Mouse (Mus musculus): ENCODE data around the gene Dnase1l3. TPM values are rescaled to one million over a fixed set of nuclear protein-coding genes. Genes with fewer than 3 reads are reported as not detected.

Gene Dnase1l3
- polyA plus RNA-seq, 1 experiment from 2014 or later = 0.14 TPM

DNA sequence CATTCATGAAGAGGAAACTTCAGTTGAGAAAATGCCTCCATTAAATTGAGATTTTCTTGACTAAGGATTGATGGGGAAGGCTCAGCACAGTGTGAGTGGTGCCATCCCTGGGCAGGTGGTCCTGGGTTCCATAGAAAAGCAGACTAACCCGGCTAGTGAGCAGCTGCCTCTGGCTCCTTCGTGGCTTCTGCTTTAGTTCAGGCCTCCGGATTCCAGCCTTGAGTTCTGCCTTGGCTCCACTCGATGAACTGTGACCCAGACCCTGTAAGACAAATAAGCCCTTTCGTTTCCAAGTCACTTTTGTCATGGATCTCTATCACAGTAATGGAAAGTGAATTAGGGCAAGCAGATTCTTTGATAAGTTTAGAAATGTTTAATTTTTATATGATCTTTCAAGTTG lies 40.2 kb upstream of the Dnase1l3 start:
- Histone ChIP-seq H3K27me3 (ENCODE audit: control insufficient read depth, insufficient read depth, low read length) (no peaks in the 10 kb centered on the region), H3K9me3 (ENCODE audit: control insufficient read depth, low read length) (no peaks in the 10 kb centered on the region), H3K4me1 (ENCODE audit: control insufficient read depth, insufficient read depth, low read length) (no peaks in the 10 kb centered on the region), H3K9ac (ENCODE audit: low read depth, low read length) (no peak overlapping the region), H3K36me3 (ENCODE audit: control insufficient read depth, insufficient read depth, low read length) (no peaks in the 10 kb centered on the region), H3K4me3 (ENCODE audit: low read length) (no peak overlapping the region), H3K4me2 (replicated peaks; ENCODE audit: low read depth, low read length) (no peak overlapping the region), H3K27ac (ENCODE audit: low read depth, low read length) (no peak overlapping the region)
- 54% methylated on average over 5 of the region's 5 CpGs for WGBS
- no peak for ATAC-seq (ENCODE audit: low FRiP score, low TSS enrichment)

DNA sequence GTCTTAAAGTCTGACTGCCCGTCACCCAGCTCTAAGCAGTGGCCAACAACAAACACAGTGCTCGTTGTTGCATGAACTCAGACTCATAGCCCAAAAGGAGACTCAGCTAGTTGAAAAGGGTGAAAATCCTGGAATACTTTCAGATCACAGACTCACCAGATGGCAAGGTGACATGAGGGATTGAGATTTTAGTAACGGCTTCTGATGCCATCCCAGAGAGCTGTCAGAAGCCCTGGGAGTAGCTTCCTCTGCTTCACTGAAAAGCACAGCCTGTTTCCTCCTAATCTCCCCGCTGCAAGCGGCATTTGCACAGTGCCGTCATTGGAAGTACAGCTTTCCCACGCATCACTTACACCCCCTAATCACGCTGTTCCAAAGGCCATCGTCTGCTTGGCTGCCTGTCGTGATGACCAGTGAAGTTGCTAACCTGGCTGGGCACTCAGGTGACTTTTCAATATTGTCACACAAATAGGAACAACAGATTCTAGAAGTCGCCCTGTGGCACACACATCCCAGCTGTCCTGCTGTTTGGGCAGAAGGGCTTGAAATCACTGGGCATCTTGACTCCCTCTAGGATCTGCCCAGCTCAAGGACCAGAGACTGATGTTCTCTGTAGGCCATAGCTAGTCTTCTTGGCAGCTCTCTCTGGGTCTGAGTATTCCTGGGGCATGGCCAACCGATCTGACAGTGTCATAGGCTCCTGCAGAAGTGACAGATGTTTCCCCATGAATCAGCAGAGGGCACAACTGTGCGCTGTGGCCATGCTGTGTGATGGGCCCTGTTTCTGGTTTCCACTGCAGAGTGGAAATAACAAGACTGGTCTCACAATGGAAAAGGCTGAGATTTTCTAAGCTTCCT lies 37.9 kb upstream of the Dnase1l3 start:
- Histone ChIP-seq H3K27me3 (ENCODE audit: control insufficient read depth, insufficient read depth, low read length) (no peaks in the 10 kb centered on the region), H3K9ac (ENCODE audit: low read depth, low read length) (no peak overlapping the region), H3K4me2 (replicated peaks; ENCODE audit: low read depth, low read length) (no peak overlapping the region), H3K4me1 (ENCODE audit: control insufficient read depth, insufficient read depth, low read length) (no peaks in the 10 kb centered on the region), H3K36me3 (ENCODE audit: control insufficient read depth, insufficient read depth, low read length) (no peaks in the 10 kb centered on the region), H3K27ac (ENCODE audit: low read depth, low read length) (no peak overlapping the region), H3K4me3 (ENCODE audit: low read length) (no peak overlapping the region), H3K9me3 (ENCODE audit: control insufficient read depth, low read length) (no peaks in the 10 kb centered on the region)
- 72% methylated on average over 13 of the region's 13 CpGs for WGBS
- no peak for ATAC-seq (ENCODE audit: low FRiP score, low TSS enrichment)

DNA sequence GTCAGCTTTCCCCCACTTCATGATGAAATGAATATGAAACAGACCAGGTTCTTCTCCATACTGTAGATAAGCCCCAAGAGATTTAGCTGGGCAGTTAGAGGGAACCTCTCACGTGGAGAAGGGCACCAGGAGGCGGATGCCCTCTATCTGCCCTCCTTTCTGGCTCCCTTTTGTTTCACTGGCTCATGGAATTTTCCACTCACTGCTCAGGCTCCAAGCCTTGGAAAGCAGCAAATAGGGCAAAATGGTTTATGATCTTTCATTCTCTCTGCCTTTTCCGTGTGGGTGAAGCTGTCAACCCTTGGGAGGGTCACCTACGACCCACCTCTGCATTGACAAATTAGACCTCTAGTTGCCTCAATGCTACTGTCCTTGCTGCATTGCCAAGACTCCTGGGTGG lies 36.2 kb upstream of the Dnase1l3 start:
- Histone ChIP-seq H3K27me3 (ENCODE audit: control insufficient read depth, insufficient read depth, low read length) (no peaks in the 10 kb centered on the region), H3K36me3 (ENCODE audit: control insufficient read depth, insufficient read depth, low read length) (no peaks in the 10 kb centered on the region), H3K9ac (ENCODE audit: low read depth, low read length) (no peak overlapping the region), H3K27ac (ENCODE audit: low read depth, low read length) (no peak overlapping the region), H3K4me2 (replicated peaks; ENCODE audit: low read depth, low read length) (no peak overlapping the region), H3K4me3 (ENCODE audit: low read length) (no peak overlapping the region), H3K4me1 (ENCODE audit: control insufficient read depth, insufficient read depth, low read length) (no peaks in the 10 kb centered on the region), H3K9me3 (ENCODE audit: control insufficient read depth, low read length) (no peaks in the 10 kb centered on the region)
- 56% methylated on average over 4 of the region's 4 CpGs for whole genome bisulfite sequencing
- no peak for ATAC-seq (ENCODE audit: low FRiP score, low TSS enrichment)

DNA sequence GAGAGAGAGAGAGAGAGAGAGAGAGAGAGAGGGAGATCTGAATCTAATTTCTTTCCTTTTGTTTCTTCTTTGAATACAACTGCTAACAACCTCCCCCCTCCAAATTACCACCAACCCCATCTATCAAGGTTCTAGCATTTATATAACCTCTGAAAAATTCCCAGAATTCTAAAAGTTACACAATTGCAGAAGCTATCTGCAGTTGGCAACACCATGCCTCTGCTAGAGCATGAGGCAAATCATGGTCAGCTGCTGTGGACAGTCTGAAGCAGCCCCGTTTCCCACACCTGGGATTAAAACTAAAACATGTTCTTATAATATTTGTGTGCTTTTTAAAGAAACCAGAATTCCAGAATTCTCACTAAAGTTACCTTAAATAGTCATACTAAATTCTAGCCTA lies 35.4 kb upstream of the Dnase1l3 start:
- ATAC-seq (ENCODE audit: low FRiP score, low TSS enrichment) = no peak
- Histone ChIP-seq H3K36me3 (ENCODE audit: control insufficient read depth, insufficient read depth, low read length) (no peaks in the 10 kb centered on the region), H3K4me2 (replicated peaks; ENCODE audit: low read depth, low read length) (no peak overlapping the region), H3K27me3 (ENCODE audit: control insufficient read depth, insufficient read depth, low read length) (no peaks in the 10 kb centered on the region), H3K9ac (ENCODE audit: low read depth, low read length) (no peak overlapping the region), H3K4me1 (ENCODE audit: control insufficient read depth, insufficient read depth, low read length) (no peaks in the 10 kb centered on the region), H3K27ac (ENCODE audit: low read depth, low read length) (no peak overlapping the region), H3K4me3 (ENCODE audit: low read length) (no peak overlapping the region), H3K9me3 (ENCODE audit: control insufficient read depth, low read length) (no peaks in the 10 kb centered on the region)
- 92% methylated on average over 1 of the region's 1 CpGs for WGBS

DNA sequence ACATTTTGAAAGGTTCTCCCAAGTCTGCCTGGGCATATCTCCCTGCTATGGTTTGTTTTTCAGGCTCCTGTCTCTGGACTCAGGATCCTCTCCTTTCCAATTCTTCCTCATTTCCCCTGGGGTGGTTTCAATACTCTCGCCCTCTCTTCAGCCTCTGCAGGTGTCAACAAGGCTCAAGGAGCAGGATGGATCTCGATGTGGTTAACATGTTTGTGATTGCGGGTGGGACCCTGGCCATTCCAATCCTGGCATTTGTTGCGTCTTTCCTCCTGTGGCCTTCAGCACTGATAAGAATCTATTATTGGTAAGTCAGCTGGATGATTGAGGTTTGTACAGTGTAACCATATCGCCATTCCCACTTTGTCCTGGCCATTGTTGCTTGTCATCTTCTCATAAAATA lies 33.7 kb upstream of the Dnase1l3 start:
- 86% methylated on average over 5 of the region's 5 CpGs for WGBS
- H3K9me3 ChIP-seq (ENCODE audit: control insufficient read depth, low read length) = no peaks in the 10 kb centered on the region
- no peak for ATAC-seq (ENCODE audit: low FRiP score, low TSS enrichment)

DNA sequence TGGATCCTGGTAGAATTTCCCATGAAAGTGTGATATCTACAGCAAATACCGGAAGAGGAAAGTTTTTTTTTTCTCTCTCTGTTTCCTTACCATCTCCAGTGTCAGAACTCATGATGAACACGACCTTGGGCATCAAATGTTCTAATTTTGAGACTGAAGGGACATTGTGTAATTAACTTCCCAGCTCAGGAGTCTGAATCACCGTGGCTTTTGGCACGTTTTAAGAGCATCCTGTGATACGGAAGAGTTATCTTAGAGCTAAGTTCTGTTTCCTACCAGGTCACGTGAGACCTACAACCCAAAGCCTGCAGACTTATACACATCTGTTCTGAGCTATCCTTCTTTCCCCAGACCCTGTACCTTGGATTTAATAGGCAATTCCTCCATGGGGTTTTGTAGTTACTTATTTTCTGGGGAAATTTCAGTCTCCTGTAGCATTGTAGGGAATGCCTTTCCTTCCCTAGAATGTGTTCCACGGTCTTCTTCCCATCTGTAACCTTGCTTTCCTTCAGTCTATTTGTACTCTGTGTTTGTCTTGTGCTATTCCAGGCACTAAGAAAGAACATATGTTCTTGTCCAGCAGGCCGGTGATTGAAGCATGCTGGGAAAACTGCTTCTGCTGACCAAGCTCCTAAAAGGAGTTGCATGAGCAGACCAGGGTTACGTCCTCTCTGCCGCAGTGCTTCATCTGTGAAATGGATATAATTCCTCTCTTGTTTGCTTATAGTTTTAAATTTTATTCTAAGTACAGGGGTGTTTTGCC lies 32.6 kb upstream of the Dnase1l3 start:
- Histone ChIP-seq H3K27me3 (ENCODE audit: control insufficient read depth, insufficient read depth, low read length) (no peaks in the 10 kb centered on the region), H3K9me3 (ENCODE audit: control insufficient read depth, low read length) (no peaks in the 10 kb centered on the region), H3K4me1 (ENCODE audit: control insufficient read depth, insufficient read depth, low read length) (peaks cover 4% of the 10 kb centered on the region; the same call in 1 of the 2 replicates), H3K27ac (ENCODE audit: low read depth, low read length) (no peak overlapping the region), H3K4me2 (replicated peaks; ENCODE audit: low read depth, low read length) (no peak overlapping the region), H3K4me3 (ENCODE audit: low read length) (no peak overlapping the region), H3K36me3 (ENCODE audit: control insufficient read depth, insufficient read depth, low read length) (no peaks in the 10 kb centered on the region), H3K9ac (ENCODE audit: low read depth, low read length) (no peak overlapping the region)
- 76% methylated on average over 10 of the region's 10 CpGs for WGBS
- ATAC-seq (ENCODE audit: low FRiP score, low TSS enrichment) = no peak

More for the DNA sequence above, 33.7 kb upstream of the Dnase1l3 start:
- no peak overlapping the region for H3K4me2 ChIP-seq (replicated peaks; ENCODE audit: low read depth, low read length)
- peaks cover 4% of the 10 kb centered on the region; the same call in 1 of the 2 replicates for H3K4me1 ChIP-seq (ENCODE audit: control insufficient read depth, insufficient read depth, low read length)
- H3K9ac ChIP-seq (ENCODE audit: low read depth, low read length) = no peak overlapping the region
- H3K27ac ChIP-seq (ENCODE audit: low read depth, low read length) = no peak overlapping the region
- H3K27me3 ChIP-seq (ENCODE audit: control insufficient read depth, insufficient read depth, low read length) = no peaks in the 10 kb centered on the region
- no peak overlapping the region for H3K4me3 ChIP-seq (ENCODE audit: low read length)
- no peaks in the 10 kb centered on the region for H3K36me3 ChIP-seq (ENCODE audit: control insufficient read depth, insufficient read depth, low read length)

DNA sequence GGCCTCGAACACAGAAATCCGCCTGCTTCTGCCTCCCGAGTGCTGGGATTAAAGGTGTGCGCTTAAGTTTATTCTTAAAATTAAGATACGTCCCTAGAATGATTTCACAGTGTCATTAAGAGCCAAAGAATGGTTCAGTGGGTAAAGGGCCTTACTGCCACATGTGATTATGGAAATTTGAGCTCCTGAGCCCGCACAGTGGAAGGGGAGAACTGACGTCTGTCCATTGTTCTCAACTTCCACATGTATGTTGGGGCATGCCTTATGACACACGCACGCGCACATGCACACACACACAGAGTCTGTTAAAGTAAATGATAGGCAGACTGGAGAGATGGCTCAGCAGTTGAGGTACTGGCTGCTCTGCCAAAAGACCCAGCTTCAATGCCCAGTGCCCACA lies 30.6 kb upstream of the Dnase1l3 start:
- Histone ChIP-seq H3K9me3 (ENCODE audit: control insufficient read depth, low read length) (no peaks in the 10 kb centered on the region), H3K4me1 (ENCODE audit: control insufficient read depth, insufficient read depth, low read length) (peaks cover 4% of the 10 kb centered on the region; the same call in 1 of the 2 replicates), H3K9ac (ENCODE audit: low read depth, low read length) (no peak overlapping the region), H3K4me2 (replicated peaks; ENCODE audit: low read depth, low read length) (no peak overlapping the region), H3K27me3 (ENCODE audit: control insufficient read depth, insufficient read depth, low read length) (no peaks in the 10 kb centered on the region), H3K27ac (ENCODE audit: low read depth, low read length) (no peak overlapping the region), H3K4me3 (ENCODE audit: low read length) (no peak overlapping the region), H3K36me3 (ENCODE audit: control insufficient read depth, insufficient read depth, low read length) (no peaks in the 10 kb centered on the region)
- 89% methylated on average over 10 of the region's 10 CpGs for WGBS
- no peak for ATAC-seq (ENCODE audit: low FRiP score, low TSS enrichment)

DNA sequence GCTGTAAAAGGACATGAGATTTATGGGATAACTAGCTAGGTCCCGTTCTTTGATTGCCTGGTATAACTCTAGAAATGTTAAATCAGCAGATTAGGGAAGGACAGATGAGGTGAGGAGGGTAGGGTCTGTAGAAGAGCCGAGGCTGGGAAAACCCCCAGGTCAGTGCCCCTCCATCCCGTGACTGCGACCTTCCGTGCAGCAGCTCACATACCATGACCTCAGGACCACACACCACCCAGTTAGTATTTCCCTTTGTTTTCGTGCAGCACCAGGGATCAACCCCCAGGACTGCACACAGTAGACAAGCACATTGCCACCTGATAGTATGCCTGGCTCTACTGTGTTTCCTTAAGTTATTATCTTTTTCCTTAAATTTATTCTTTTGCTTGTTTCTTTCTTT lies 30.1 kb upstream of the Dnase1l3 start:
- Histone ChIP-seq H3K27me3 (ENCODE audit: control insufficient read depth, insufficient read depth, low read length) (no peaks in the 10 kb centered on the region), H3K36me3 (ENCODE audit: control insufficient read depth, insufficient read depth, low read length) (no peaks in the 10 kb centered on the region), H3K9ac (ENCODE audit: low read depth, low read length) (no peak overlapping the region), H3K9me3 (ENCODE audit: control insufficient read depth, low read length) (no peaks in the 10 kb centered on the region), H3K4me2 (replicated peaks; ENCODE audit: low read depth, low read length) (no peak overlapping the region), H3K27ac (ENCODE audit: low read depth, low read length) (no peak overlapping the region), H3K4me1 (ENCODE audit: control insufficient read depth, insufficient read depth, low read length) (peaks cover 4% of the 10 kb centered on the region; the same call in 1 of the 2 replicates), H3K4me3 (ENCODE audit: low read length) (no peak overlapping the region)
- ATAC-seq (ENCODE audit: low FRiP score, low TSS enrichment) = 0 out of 2 replicates have a peak, but pooled peaks have one; percentile 20
- 13% methylated on average over 6 of the region's 6 CpGs for WGBS

DNA sequence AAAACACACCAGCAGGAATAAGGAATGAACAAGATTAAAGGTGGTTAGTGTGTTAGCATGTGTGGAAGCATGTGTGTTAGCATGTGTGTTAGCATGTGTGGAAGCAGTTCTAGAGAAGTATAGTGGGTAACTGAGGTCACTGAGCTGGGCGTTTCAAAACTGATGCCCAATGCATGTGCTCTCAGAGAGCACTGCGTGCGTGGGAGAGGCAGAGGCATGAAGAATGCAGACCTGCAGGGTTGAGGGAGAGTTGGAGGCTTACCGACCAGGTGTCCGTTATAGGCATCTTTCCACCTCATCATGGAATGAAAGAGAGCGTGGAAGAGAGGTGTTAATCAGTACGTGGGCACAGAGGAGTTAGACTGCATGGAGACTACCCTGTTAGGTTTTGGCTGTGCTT lies 26.2 kb upstream of the Dnase1l3 start:
- ATAC-seq (ENCODE audit: low FRiP score, low TSS enrichment) = no peak
- Histone ChIP-seq H3K4me1 (ENCODE audit: control insufficient read depth, insufficient read depth, low read length) (peaks cover 4% of the 10 kb centered on the region; the same call in 1 of the 2 replicates), H3K9me3 (ENCODE audit: control insufficient read depth, low read length) (no peaks in the 10 kb centered on the region), H3K36me3 (ENCODE audit: control insufficient read depth, insufficient read depth, low read length) (no peaks in the 10 kb centered on the region), H3K9ac (ENCODE audit: low read depth, low read length) (no peak overlapping the region), H3K4me2 (replicated peaks; ENCODE audit: low read depth, low read length) (no peak overlapping the region), H3K4me3 (ENCODE audit: low read length) (no peak overlapping the region), H3K27ac (ENCODE audit: low read depth, low read length) (no peak overlapping the region), H3K27me3 (ENCODE audit: control insufficient read depth, insufficient read depth, low read length) (no peaks in the 10 kb centered on the region)
- WGBS = 81% methylated on average over 7 of the region's 7 CpGs

Measured in kidney, embryonic 14.5 days (tissue).